Mouse (Mus musculus): ENCODE results near the gene Gldc. TPM values are rescaled to one million over a fixed set of nuclear protein-coding genes. Genes with fewer than 3 reads are reported as not detected.

Gldc gene
- polyA plus RNA-seq, 1 experiment from 2014 or later, result 6.9 TPM

DNA sequence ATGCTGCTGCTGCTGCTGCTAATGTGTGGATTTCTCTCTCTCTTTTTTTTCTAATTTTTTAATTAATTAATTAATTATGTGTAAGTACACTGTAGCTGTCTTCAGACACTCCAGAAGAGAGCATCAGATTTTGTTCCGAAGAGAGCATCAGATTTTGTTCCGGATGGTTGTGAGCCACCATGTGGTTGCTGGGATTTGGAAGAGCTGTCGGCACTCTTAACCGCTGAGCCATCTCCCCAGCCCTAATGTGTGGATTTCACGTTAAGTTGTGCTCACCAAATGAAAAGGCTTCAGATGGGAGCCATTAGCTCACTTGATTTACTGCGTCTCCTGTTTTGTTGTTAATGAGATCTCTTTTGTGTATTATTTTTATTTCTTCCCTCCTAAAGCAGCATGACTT is 85.1 kb downstream of the Gldc start:
- Histone ChIP-seq H3K4me1 (ENCODE audit: control insufficient read depth, insufficient read depth, low read length) (no peaks in the 10 kb centered on the region), H3K36me3 (ENCODE audit: control insufficient read depth, insufficient read depth, low read length) (peaks cover 82% of the 10 kb centered on the region), H3K27ac (replicated peaks; ENCODE audit: low read depth, low read length) (no peak overlapping the region), H3K9me3 (ENCODE audit: control insufficient read depth, low read length) (no peaks in the 10 kb centered on the region), H3K9ac (replicated peaks; ENCODE audit: low read length) (no peak overlapping the region), H3K27me3 (ENCODE audit: control insufficient read depth, insufficient read depth, low read length) (no peaks in the 10 kb centered on the region), H3K4me3 (replicated peaks; ENCODE audit: low read depth, low read length) (no peak overlapping the region), H3K4me2 (ENCODE audit: low read length) (no peak overlapping the region)
- no peak for ATAC-seq (ENCODE audit: low FRiP score, low TSS enrichment)
- WGBS, result 88% methylated on average over 6 of the region's 6 CpGs
- no peak for DNase-seq

- ATAC-seq (ENCODE audit: low FRiP score, low TSS enrichment), result no peak
- no peaks in the 10 kb centered on the region for H3K9me3 ChIP-seq (ENCODE audit: control insufficient read depth, low read length)
- no peaks in the 10 kb centered on the region for H3K27me3 ChIP-seq (ENCODE audit: control insufficient read depth, insufficient read depth, low read length)
- peak; percentile 19 for DNase-seq
- H3K9ac ChIP-seq (replicated peaks; ENCODE audit: low read length), result no peak overlapping the region
- no peak overlapping the region for H3K27ac ChIP-seq (replicated peaks; ENCODE audit: low read depth, low read length)
- no peak overlapping the region for H3K4me2 ChIP-seq (ENCODE audit: low read length)
- H3K4me1 ChIP-seq (ENCODE audit: control insufficient read depth, insufficient read depth, low read length), result no peaks in the 10 kb centered on the region
- no peaks in the 10 kb centered on the region for H3K36me3 ChIP-seq (ENCODE audit: control insufficient read depth, insufficient read depth, low read length)
- 80% methylated on average over 4 of the region's 4 CpGs for WGBS
- H3K4me3 ChIP-seq (replicated peaks; ENCODE audit: low read depth, low read length), result no peak overlapping the region
These were observed 109.4 kb downstream of the Gldc start for GRCm38 (mm10) chr19:30065797-30066196.

DNA sequence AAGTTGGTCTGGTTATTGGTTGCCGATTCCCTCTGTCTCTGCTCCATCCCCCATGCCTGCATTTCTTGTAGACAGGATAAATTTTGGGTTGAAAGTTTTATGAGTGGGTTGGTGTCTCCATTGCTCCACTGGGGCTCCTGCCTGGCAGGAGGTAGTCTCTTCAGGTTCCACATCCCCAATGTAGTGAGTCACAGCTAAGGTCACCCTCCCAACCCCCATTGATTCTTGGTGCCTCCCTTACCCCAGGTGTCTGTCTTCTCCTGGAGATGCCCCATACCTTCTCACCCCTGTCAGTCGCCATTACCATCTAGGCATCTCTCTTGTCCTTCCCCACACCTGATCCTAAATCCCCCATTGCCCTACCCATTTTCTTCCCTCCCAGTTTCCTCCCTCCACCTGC is 121.0 kb downstream of the Gldc start:
- Histone ChIP-seq H3K9ac (replicated peaks; ENCODE audit: low read length) (no peak overlapping the region), H3K27me3 (ENCODE audit: control insufficient read depth, insufficient read depth, low read length) (no peaks in the 10 kb centered on the region), H3K9me3 (ENCODE audit: control insufficient read depth, low read length) (no peaks in the 10 kb centered on the region), H3K27ac (replicated peaks; ENCODE audit: low read depth, low read length) (no peak overlapping the region), H3K4me2 (ENCODE audit: low read length) (no peak overlapping the region), H3K36me3 (ENCODE audit: control insufficient read depth, insufficient read depth, low read length) (peaks cover 4% of the 10 kb centered on the region; the same call in 1 of the 2 replicates), H3K4me3 (replicated peaks; ENCODE audit: low read depth, low read length) (no peak overlapping the region), H3K4me1 (ENCODE audit: control insufficient read depth, insufficient read depth, low read length) (no peaks in the 10 kb centered on the region)
- WGBS, result 100% methylated on average over 2 of the region's 2 CpGs
- ATAC-seq (ENCODE audit: low FRiP score, low TSS enrichment) (no peak), DNase-seq (no peak)

DNA sequence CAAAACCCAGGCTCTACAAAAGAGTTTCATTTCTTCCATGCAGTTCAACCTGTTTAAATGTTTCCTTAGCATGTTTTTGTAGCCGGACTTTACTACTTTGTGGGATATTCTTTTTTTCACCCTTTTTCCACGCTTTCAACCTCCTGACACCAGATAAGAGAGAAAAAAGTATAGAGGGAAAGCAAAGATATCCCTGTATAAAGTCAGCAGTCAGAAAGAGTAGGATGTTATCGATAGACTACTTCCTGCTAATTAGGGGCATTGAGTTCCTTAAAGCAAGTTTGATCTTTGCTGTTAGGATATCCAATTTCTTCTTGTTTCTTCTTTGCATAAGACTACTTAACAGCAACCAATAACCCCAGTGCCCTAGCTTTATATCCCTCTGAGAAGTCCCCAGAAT is 123.8 kb downstream of the Gldc start:
- Histone ChIP-seq H3K4me3 (replicated peaks; ENCODE audit: low read depth, low read length) (no peak overlapping the region), H3K4me1 (ENCODE audit: control insufficient read depth, insufficient read depth, low read length) (no peaks in the 10 kb centered on the region), H3K9me3 (ENCODE audit: control insufficient read depth, low read length) (no peaks in the 10 kb centered on the region), H3K9ac (replicated peaks; ENCODE audit: low read length) (no peak overlapping the region), H3K27ac (replicated peaks; ENCODE audit: low read depth, low read length) (no peak overlapping the region), H3K4me2 (ENCODE audit: low read length) (no peak overlapping the region), H3K36me3 (ENCODE audit: control insufficient read depth, insufficient read depth, low read length) (peaks cover 16% of the 10 kb centered on the region), H3K27me3 (ENCODE audit: control insufficient read depth, insufficient read depth, low read length) (no peaks in the 10 kb centered on the region)
- ATAC-seq (ENCODE audit: low FRiP score, low TSS enrichment), result no peak
- DNase-seq, result no peak
- 93% methylated on average over 3 of the region's 3 CpGs for WGBS

GRCm38 (mm10) chr19:30050584-30050983 is 124.6 kb downstream of the Gldc start:
- H3K4me3 ChIP-seq (replicated peaks; ENCODE audit: low read depth, low read length), result no peak overlapping the region
- 86% methylated on average over 2 of the region's 2 CpGs for WGBS
- H3K4me1 ChIP-seq (ENCODE audit: control insufficient read depth, insufficient read depth, low read length), result no peaks in the 10 kb centered on the region
- H3K27me3 ChIP-seq (ENCODE audit: control insufficient read depth, insufficient read depth, low read length), result no peaks in the 10 kb centered on the region
- H3K4me2 ChIP-seq (ENCODE audit: low read length), result no peak overlapping the region
- DNase-seq, result no peak
- H3K9ac ChIP-seq (replicated peaks; ENCODE audit: low read length), result no peak overlapping the region
- no peaks in the 10 kb centered on the region for H3K9me3 ChIP-seq (ENCODE audit: control insufficient read depth, low read length)
- H3K27ac ChIP-seq (replicated peaks; ENCODE audit: low read depth, low read length), result no peak overlapping the region
- H3K36me3 ChIP-seq (ENCODE audit: control insufficient read depth, insufficient read depth, low read length), result peaks cover 12% of the 10 kb centered on the region; the same call in 1 of the 2 replicates
- no peak for ATAC-seq (ENCODE audit: low FRiP score, low TSS enrichment)

Other genes starting within 250 kb of the Gldc start
- not detected in 2 replicates for gene Trpd52l3, start 171.6 kb downstream of the Gldc start, polyA plus RNA-seq (2014; fragmentation: Nextera tagmentation; extraction: Ambion mirVana)
- 47.4 and 67.3 TPM in 2 replicates for gene Uhrf2, start 144.9 kb downstream of the Gldc start, polyA plus RNA-seq (2014; fragmentation: Nextera tagmentation; extraction: Ambion mirVana)
- gene Mbl2, start 57.5 kb upstream of the Gldc start, polyA plus RNA-seq (2014; fragmentation: Nextera tagmentation; extraction: Ambion mirVana), result not detected in 2 replicates

All from midbrain, embryonic 14.5 days (tissue).